Mouse (Mus musculus): ENCODE data around the gene Mpst.
A peak's percentile ranks its signal among the peaks of the same experiment; 100 is the strongest.

The Mpst gene

GRCm38 (mm10) chr15:78437237-78438017 lies 31.2 kb downstream of the Mpst start:
- peak; percentile 38 for DNase-seq

DNA sequence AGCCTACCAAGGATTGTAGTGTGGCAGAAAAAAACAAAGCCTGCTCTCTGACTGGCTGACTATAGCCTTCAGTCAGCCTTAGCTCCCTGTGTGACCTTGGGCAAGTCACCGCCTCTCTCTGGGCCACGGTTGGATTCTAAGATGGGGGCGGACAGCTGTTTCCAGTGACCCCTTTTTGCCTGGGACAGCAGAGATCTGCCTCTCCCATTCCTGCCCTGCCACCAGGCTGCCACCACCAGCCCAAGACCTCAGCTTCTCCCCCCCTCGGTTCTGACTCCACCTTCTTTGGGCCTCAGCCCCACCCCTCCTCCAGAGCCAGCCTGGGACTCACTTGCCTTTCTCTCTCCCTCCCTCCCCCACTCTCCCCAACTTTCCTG lies 31.8 kb downstream of the Mpst start:
- no peak for DNase-seq

DNA sequence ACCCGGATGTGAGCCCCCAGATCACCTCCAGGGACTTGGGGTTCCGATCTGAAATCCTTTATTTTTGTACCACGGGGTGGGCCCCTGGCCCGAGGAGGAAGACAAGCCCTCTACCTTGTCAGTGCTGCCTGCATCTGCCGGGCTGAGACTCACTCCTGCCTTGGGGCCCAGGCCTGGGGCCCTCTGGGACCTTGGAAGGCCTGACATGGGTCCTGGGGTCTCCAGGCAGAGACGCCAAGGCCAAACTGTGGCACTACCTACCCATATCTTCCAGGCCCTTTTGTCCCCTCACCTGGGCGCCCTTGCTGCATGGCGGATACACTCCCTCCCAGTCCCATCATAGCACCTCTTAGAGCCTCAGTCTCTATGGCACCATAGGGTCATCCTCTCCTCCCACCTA lies 32.3 kb downstream of the Mpst start:
- DNase-seq = no peak

DNA sequence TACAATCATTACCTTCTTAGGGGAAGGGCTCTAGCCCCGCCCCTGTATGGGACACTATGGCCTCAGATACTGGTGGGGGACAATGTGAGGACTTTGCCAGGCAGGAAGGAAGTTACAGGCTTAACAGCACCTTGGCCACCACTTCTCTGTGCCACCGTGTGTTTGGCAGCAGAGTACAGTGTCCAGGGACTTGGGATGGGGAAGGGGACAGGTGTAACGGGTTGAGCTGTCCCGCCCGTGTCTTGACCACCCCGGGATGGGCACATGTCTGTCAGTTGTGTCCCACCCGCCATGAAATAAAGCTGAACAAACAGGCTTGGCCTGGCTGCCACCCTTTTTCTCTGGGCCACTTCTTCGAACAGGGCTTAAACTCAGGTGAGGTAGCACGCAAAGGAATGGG lies 32.8 kb downstream of the Mpst start:
- no peak for DNase-seq

DNA sequence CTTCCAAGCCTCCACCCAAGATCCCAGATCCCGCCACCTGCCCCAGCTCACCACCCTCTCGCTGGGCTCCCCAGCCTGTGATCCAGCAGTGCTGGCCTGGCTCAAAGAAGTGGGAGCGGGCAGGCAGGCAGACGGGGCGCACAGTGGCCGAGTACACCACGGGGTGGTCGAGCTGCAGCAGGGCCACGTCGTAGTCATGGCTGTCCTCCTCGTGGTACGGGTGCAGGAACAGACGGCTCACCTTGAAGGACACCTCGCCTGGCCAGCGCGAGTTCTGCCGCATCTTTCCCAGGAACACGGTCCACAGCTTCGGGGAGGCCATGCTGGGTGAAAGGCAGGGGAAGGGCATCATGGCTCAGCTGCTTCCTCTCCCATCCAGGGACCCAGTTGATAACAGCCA lies 36.0 kb downstream of the Mpst start:
- no peak for DNase-seq

GRCm38 (mm10) chr15:78443857-78444256 lies 37.6 kb downstream of the Mpst start:
- no peak for DNase-seq

DNA sequence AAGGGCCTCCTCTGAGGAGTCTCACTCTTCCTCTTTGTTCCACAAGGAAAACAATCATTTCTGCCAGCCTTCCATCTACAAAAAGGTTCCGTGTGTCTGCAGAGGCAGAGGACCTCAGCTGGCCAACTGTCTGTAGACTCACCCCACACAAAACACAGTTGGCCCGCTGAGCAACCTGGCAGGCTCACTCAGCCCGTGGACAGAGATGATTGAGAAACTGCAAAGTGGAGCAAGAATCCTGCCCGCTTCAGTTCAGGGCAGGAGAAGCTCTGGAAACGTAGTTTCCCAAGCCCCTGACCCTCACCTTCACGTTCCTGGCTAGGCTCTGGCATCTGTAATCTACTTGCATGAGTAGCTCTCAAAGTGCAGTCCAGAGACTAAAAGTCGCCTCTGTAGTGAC lies 40.9 kb downstream of the Mpst start:
- no peak for DNase-seq

DNA sequence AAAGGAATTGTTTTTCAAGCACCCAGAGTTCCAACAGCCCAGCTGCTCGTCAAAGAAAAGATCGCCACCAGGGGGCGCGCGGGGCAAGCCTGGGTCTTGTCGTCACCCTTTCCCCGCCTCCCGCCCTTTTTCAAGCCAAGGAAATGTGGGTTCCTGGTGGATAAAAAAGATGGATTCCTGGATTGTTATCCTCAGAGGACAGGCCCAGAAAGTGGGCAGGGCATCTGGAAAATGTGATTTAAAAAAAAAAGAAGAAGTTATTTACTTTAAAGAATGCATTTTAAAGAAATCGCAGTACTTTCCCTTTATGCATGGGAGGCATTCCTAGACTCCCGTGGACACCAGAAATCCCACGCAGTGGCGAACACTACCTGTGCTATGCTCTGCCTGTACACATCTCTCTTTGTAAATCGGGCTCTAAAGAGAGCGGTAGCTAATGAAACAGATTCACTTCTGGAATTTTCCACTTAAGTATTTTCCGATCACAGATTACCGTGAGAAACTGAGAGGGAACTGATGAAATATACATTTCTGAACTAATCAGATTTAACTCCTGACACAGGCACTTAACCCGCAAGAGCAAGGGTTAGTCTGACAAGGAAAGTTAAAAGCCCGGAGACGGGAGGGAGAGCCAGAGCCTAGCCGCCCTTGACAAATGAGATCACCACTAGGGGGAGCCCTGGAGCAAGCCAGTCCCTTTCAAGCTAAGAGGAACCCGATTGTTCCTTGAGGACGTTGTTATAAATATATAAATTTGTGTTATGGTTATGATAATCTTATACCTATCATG lies 41.7 kb downstream of the Mpst start:
- DNase-seq = peak; percentile 96

- no peak for DNase-seq
Observed at GRCm38 (mm10) chr15:78449131-78449530, 42.9 kb downstream of the Mpst start.

GRCm38 (mm10) chr15:78449694-78450418 lies 43.6 kb downstream of the Mpst start:
- no peak for DNase-seq

DNA sequence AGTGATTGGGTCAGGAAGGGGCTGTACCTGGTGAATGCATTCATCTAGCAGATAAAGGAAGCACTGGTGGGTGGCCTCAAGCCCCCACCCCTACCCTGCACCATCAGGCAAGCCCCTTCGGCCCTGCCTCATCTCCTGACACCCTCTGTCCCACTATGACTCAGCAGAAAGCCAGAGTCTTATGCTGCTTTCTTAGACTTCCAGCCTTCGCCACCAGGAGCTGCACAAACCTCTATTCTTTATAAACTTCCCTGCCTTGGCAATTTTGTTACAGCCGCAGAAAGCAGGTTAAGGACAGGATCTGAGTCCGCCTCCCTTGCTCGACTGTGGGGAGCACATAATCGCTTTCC lies 44.2 kb downstream of the Mpst start:
- DNase-seq = no peak

- DNase-seq = no peak
Observed at GRCm38 (mm10) chr15:78451201-78451600, 45.0 kb downstream of the Mpst start.

DNA sequence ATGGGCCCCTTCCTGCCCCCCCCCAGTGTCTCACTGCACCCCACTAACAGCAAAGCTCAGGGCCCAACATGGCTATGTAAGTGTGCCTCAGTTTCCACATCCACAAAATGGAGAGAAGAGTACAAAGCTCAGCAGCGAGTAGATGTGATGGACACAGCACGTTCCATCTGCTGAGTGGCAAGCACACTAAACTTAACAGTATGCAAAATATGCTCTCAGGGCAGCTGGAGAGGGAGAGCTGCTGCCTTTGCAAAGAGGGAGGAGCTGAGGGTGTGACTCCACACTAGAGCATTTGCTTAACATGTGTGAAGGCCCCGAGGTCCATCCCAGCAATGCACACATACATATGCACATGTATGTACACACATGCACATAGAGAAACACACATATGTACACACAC lies 46.7 kb downstream of the Mpst start:
- no peak for DNase-seq

DNA sequence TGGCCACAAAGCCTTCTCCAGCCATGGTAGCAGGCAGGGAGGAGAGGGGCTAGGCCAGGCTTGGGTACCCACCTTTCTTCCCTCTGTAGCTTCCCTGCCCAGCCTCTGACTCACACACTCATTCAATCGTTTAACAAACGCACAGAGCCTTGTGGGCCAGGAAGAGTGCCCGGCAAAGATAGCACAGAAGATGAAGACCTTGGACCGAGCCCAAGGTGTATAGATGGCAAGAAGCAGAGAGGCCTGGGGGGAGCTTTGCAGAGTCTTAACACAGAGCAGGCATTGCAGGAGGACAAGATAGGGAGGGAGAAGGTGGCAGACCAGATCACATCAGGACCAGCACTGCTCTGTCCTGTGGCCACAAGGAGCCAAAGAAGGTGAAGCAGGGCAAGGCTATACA lies 49.0 kb downstream of the Mpst start:
- no peak for DNase-seq

DNA sequence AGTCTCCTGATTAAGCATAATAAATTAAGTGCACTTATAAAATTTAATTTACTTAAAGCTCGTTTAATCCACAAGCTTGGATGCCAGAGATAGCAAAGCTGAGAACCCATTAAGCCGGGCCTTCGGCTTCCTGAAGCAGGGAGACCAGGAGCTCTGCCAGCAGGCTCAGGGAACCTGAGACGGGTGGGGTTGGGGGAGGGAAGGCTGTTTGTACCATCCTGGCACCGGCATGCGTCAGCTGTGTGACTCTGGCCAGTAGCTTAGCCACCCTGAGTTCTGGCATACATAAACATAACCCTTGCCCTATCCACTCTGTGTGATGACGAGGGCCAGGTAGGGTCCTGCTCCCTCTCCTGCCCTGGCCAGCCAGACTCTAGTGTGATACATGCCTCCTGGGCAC lies 49.8 kb downstream of the Mpst start:
- DNase-seq = no peak

DNA sequence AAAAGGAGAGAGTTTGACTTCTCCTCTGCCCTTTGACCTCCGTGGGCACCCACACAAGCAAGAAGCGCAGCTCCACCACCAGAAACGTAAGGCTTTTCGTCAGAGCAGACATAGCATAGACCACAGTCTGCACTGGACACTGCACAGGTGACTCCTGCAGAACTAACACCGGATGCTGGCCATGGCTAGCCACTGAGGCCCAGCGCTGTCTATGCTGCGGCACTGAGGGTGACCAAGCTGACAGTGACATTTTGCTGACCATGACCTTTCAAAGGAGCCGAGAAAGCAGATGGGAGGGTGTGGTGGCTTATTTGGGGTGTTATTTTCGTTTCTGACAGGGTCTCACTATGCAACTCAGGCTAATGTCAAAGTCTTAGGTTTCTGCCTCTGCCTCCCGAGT lies 51.0 kb downstream of the Mpst start:
- DNase-seq = no peak

DNA sequence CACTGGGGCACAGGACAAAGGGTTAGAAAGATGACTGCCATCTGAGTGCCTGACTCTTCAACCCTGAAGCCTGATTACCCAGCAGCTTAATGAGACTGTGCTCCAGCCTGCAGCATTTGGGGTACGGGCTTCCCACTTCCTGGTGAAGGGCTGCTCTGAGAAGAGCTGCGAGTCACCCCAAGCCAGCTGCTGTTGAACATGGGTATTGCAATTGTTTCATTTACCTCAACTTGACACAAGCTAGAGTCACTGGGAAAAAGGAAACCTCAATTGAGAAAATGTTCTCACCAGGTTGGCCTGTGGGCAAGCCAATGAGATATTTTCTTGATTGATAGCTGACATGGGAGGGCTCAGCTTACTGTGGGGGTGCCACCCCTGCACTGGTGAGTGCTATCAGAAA lies 56.8 kb downstream of the Mpst start:
- no peak for DNase-seq
